Mouse (Mus musculus) brain, embryonic 14.5 days (tissue): Measurements from ENCODE around the gene Mrpl43.

ENCODE experiments used
- CTCF ChIP-seq: fragments of 200-500 bp; IDR thresholded peaks from 2 replicates; pipeline ENCODE4 v1.5.1; 2012; ENCODE audit warnings: inconsistent platforms, mild to moderate bottlenecking, moderate library complexity, borderline replicate concordance; ENCODE audit not compliant: insufficient read depth, insufficient read length; ENCODE audit errors: extremely low read depth
- POLR2A ChIP-seq: fragments of 200-500 bp; IDR thresholded peaks from 2 replicates; pipeline ENCODE4 v1.6.1; 2012; ENCODE audit warnings: mild to moderate bottlenecking, inconsistent platforms, borderline replicate concordance; ENCODE audit not compliant: poor library complexity, insufficient read depth, insufficient read length, severe bottlenecking; ENCODE audit errors: extremely low read depth

- TF ChIP-seq CTCF, result no peak
- no peak for TF ChIP-seq POLR2A
These were observed 14.0 kb downstream of the Mrpl43 start for GRCm38 (mm10) chr19:44992246-44992645.
